Mouse (Mus musculus) bone marrow, adult 2 months (tissue): ENCODE data around the gene Stat4.

Source experiments
- CTCF ChIP-seq: fragments of 200-500 bp; IDR thresholded peaks from 2 replicates; pipeline ENCODE4 v1.5.1; 2011; ENCODE audit warnings: low read length, control low read depth; ENCODE audit not compliant: control insufficient read depth, insufficient read depth
- POLR2A ChIP-seq: fragments of 200-500 bp; IDR thresholded peaks from 2 replicates; pipeline ENCODE4 v1.6.1; 2011; ENCODE audit warnings: low read depth, mild to moderate bottlenecking, control low read depth, low read length, borderline replicate concordance; ENCODE audit not compliant: control insufficient read depth

DNA sequence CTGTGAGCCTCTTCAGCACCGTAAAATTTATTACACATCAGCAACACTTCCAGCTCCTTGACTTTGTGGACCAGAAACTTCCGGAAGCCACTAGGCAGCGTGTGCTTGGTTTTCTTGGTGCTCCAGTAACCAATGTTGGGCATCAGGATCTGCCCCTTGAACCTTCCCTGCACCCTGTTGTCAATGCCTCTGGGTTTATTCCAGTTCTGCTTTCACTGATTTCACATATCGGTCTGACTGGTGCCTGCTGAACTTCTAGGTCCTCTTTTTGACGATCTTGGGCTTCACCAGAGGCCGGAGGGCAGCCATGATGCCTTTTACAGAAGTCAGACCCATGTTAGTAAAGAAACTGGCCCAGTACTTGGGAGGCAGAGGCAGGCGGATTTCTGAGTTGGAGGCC is 48.6 kb upstream of the Stat4 start:
- TF ChIP-seq CTCF (no peak), POLR2A (no peak)
